Mouse (Mus musculus) CD4-positive, CD25-positive, alpha-beta regulatory T cell, adult 2 months (primary cell): ENCODE data around the gene Itgal.
A peak's percentile ranks its signal among the peaks of the same experiment; 100 is the strongest.
"Not testable (repeated sequence)": the region's sequence is repeated elsewhere in the genome, so short reads cannot be mapped to it uniquely, and the experiment has no call there.

ENCODE experiments used
- DNase-seq: peaks from one replicate; pipeline ENCODE4 v3.0.0-alpha.2; 2012; ENCODE audit warnings: low read depth, low spot score

Gene Itgal

DNA sequence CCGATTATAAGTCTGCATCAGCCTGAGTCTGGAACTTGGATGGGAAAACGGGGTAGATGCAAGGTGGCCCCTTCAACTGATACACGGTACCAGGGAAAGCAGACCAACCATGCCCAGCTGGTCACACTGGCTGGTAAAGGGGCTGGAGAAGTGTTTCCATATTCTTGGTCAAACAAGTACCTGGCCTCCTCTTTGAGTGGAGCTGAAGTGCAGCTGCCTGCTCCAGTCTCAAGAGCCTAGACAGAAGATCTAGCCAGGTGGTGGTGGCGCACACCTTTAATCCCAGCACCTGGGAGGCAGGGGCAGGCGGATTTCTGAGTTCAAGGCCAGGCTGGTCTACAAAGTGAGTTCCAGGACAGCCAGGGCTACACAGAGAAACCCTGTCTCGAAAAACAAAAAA is 45.8 kb downstream of the Itgal start:
- not testable (repeated sequence) for DNase-seq

DNA sequence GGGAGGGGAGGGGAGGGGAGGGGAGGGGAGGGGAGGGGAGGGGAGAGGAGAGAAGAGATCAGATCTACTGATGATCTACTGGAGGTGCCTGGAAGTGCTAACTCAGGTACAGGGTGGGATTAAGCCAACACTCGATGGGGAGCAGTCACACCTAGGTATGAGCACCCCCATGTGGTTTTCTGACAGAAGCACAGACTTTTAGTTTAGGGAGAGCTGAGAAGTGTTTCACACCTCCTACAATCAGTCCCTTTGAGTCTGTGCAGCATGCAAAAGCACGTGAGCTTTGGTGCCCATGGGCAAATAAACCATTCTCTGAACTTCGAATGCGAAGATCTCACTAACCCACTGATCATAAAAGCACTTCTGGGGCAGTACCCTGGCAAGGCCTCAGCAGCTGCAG is 46.3 kb downstream of the Itgal start:
- DNase-seq = peak; percentile 73

DNA sequence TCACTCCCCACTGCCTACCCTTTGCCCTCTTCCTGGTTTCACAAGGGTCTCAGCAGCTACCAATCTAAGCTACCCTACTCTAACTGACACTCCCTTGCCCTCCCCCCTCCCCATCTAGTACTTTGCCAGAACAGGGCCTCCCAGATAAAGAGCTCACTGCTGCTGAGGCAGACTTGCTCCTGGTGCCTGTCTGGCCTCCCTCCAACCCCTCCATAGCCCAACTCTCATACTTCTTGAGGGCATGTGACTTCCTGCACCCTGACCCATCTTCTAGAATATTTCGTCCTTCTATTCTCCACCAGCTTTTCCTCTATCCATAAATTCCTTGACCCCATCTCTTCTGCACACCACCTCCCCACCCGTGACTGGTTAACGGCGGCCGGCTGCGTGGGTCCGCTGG is 46.8 kb downstream of the Itgal start:
- DNase-seq = no peak

DNA sequence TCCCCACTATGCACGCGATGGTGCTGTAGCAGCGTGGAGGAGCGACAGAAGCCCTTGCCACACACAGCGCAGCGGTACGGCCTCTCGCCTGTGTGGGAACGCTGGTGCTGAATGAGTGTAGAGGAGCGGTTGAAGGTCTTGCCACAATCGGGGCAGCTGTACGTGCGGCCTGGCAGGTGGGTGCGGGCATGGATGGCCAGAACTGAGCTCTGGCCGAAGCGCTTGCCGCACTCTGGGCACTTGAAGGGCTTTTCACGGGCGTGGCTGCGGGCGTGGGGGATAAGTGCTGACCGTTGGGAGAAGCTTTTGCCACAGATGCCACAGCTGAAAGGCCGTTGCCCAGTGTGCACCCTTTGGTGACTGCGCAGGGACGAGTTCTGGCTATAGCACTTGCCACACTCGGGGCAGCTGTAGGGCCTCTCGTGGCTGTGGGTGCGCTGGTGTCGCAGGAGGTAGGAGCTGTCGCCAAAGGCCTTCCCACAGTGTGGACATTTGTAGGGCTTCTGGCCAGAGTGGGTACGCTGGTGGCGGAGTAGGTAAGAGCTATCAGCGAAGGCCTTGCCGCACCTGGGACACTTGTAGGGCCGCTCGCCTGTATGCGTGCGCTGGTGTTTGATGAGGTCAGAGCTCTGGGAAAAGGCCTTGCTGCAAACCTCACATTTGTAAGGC is 47.4 kb downstream of the Itgal start:
- no peak for DNase-seq

DNA sequence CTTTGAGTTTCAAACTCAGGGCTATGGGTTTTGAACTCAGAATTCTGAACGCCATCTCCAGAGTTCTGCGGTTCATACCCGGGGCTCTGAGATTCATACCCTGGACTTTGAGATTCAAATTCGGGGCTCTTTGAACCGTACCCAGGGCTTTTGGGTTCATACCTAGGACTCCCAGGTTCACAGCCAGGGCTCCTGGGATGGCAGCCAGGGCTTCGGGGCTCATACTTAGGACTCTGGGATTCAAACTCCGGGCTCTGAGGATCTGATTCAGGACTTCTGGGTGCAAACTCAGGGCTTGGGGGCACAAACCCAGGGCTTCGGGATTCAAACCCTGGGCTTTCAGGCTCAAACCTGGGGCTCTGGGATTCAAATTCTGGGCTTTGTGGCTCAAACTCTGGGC is 48.3 kb downstream of the Itgal start:
- DNase-seq = no peak

DNA sequence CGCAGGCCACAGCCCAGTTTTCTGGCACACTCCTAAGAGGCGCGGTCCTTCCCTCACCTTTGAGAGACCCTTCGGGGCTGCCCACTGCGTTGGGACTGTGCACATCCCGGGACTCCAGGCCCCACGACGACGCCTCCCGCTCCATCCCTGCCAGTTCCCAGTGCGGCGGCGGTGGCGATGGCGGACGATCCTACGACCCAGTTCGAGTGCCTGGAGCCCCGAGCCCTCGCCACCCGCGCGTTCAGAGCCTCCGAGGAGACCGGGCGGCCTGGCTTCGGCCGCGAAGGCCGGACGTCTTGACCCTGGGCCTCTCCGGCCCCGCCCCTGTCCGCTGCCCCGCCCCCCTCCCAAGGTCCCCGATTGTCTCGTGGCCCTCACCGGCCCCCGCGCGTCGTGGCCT is 49.0 kb downstream of the Itgal start:
- DNase-seq = peak; percentile 33

DNA sequence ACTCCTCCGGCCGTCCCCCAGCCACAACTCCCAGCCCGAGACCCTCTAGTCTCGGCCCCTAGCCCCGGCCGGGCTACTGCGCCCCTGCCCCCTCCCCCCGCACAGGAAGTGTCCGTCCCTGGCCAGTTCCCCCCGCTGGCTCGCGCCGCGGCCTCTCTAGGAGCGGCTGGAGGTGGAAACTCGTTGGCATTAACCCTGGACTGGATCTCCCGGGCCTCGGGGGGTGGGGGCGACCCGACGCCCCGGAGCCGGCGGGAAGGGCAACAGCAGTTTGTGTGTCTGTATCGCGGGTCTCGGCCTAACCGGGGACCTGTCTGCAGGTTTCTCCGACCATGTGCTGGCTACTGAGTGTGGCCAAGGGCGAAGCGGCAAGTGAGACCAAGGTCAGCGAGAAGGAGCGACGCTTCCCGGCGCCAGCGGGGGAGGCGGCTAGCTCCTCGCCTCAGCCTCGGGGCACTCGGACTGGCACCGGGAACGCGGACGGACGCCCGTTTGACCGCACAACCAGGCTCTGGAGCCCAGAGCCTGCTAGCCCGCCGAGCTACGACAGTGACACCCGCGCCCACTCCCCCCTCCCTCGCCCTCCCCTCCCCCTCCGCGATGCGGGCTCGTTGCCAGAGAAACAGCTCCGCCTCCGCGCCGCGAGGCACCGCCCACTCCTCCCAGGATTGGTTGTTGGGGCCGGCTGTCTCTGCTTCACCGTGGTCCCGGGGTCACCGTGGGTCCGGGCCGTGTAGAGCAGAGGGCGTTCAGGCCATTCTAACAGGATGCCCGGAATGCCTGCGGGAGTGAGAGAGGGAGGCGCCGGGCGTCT is 49.7 kb downstream of the Itgal start, which contains the start of gene Zfp768:
Gene Zfp768 (minus strand): TSS at position 78 of the 814 bp plus-strand sequence.
- peak; percentile 87 for DNase-seq

DNA sequence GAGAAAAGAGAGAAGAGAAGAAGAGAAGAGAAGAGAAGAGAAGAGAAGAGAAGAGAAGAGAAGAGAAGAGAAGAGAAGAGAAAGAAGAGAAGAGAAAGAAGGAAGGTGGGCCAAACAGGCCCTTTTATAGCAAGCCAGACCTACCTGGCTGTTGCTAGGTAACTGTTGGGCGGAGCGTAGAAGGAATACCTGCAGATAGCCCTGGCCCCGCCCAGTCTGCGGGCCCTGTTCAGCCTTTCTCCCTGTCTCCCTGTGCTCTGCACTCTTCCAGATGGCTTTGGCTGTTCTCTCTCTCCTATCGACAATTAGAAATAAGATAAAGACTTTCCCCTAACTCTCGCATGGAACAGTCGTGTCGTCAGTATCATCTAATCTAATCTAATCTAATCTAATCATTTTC is 50.6 kb downstream of the Itgal start:
- no peak for DNase-seq

DNA sequence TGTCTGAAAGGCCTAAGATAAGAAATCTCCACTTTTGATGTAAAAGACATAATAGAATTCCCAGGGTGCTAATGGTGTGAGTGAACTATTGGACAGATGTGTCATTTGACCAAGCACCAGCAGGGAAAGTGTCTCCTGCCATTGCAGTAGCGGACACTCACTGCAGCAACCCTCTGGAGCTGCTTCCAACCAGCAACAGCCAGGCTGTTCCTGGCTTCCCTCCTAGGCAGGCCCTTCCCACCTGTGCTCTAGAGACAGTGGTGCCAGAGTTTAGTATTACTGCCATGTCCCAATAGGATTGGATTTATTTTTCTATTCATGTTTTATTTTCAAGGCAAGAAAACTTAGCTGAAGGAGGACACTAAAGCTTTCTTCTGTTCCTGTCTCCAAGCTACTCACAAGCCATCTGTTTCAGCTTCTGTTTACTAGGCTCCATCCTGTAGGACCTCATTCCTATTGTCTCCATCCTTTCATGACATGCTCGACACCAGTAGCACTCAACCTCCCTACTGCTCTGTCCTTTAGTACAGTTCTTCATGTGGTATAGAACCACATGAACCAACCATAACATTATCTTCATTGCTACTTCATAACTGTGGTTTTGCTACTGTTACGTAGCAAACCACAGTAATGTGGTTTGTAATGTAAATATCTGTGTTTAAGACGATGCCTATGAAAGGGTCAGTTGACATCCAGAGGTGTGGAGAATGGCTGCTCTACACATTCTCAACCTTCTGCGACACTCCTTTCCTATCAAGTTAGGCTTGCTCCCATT is 55.4 kb downstream of the Itgal start:
- no peak for DNase-seq

DNA sequence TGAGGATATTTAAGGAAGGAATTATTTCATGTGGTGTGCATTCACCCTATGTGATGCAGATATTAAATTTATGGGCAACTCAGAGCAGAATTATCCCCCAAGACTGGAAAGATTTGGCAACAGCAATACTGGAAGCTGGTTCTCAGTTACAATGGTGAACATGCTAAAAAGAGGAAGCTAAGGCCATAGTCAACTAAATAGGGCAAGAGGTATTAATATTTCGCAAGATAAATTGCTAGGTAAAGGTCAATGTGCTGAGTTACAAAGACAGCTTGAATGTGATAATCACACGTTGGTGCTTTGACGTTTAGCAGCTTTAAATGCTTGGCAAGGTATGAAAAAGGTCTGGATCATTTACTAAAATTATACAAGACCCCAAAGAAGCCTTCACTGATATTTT is 59.7 kb downstream of the Itgal start:
- no peak for DNase-seq

DNA sequence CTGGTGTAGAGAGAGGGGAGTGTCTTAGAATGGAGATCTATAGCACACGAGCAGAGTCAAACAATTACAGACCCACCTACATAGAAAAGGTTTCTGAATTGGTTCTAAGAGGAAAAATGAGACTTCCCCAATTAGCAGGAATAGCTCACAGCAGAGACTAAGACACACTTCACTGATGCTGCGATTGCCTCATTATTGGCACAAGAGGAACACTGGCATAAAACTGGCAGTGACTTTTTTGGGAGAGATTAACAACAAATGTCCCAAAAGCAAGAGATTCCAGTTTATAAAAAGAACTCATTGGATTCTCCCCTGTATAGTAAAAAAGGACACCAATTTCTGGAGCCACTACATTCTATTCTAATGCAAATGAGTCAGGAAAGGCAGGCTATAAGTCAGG is 61.8 kb downstream of the Itgal start:
- DNase-seq = no peak

DNA sequence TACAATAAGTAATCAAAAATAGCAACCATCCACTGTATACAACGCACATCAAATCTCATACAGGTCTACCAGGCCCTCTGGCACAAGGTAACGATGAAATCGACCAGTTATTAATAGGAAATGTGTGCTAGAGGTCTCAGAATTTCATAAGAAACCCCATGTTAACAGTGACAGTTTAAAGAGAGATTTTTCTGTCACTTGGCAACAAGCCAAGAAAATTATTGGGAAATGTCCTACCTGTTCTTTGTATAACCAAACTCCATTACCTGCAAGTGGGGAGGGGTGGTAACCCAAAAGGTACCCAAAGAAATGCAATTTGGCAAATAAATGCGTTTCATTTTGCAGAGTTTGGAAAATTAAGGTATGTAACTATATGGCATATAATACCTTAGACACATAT is 62.4 kb downstream of the Itgal start:
- no peak for DNase-seq

DNA sequence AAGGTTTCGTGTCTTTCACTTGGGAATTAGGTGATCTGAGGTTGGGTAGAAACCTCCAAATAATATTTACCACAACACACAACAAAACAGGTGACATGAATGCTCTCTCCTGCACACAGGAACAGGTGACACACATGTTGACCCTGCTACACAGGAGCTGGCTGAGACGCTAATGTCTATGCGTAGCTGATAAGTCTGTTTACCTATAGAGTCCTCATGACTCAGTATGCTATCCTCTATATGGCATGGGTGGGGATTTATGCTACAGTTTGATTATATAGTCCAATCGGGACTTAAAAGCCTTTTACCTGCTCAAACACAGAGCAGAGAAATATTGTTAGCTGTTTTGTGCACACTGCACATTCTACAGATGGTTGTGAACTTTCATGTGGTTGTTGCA is 64.2 kb downstream of the Itgal start:
- no peak for DNase-seq

DNA sequence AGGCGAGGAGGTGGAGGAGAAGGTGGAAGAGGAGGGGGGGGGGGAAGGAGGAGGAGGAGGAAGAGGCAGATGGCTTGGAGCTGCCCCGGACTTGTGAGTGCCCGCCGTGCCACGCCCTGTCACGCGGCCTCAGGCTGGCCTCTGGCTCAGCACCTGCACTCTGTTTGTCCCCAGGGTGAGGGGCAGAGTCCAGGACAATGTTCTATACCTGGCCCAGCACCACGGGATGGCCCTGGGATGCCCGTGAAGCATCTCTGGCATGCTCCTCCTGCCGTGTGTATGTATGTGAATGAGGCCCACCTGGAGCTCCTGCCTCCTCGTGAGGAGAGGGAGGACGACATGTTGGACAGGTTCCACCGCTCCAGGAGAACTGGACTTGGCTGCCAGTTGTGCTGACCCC is 65.4 kb downstream of the Itgal start:
- no peak for DNase-seq

DNA sequence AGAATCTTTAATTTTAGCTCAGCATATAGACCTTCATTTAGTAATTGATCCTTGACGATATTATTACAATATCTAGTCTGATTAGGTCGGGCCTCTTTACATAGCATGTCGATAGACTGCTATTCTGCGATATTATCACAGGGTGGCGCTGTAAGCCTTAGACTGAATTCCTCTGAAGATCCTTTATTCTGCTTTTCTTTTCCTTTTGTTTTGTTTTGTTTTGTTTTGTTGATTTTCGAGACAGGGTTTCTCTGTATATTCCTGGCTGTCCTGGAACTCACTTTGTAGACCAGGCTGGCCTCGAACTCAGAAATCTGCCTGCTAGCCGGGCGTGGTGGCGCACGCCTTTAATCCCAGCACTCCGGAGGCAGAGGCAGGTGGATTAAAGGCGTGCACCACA is 66.4 kb downstream of the Itgal start:
- DNase-seq = peak; percentile 80

DNA sequence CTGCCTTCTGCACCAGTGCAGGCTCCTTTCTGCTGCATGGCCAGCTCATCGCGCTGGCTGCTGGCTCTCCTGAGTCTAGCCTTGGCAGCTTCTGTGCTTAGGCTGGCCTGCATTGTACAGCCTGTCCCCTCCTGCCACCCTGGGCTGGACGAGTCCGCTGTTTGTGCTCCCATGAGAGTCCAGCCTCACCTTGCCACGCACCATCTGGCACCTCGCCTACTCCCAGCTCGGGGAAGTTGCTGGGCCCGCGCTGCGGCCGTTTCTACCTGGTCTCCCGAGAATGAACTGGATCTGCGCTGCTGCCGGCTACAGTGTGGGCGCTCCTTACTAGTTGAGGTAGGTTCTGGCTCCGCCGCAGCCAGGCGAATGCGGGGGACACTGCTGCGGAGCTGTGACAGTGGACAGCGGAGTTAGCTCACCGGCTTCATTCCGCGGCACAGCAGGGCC is 67.4 kb downstream of the Itgal start:
- no peak for DNase-seq

DNA sequence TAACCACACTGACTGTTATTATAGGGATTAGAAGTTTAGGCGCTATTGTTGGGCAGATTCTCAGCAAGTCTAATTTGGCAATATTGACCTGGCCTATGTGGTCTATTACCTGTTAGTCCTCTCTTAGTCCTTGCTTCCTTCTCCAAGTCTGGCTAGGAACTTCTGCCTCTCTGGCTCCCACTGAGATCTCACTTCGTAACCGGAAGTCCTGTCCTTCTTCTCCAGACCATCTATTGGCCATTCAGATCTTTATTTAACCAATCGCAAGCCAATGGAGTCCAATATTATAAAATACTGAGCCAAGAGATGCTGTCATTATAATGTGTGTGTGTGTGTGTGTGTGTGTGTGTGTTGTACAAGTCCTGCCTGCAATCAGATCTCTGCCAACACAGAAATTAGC is 68.1 kb downstream of the Itgal start:
- no peak for DNase-seq

DNA sequence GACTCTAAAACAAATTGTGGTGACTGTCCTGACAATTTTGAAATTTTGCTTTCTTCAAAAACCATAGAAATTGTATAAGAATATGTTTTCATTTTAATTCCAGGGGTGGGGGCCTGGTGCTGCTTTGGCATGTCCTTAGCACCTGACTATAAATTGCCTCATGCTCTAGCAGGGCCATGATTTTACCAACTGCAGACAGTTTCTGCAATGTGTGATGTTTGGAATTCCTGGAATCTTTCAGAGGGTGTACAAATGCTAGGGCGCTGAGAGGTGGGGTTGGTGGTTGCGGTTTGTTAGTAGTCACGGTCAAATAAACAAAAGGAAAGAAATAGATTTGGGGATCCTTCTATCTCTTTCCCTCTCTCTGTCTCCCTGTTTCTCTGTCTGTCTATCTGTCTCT is 70.2 kb downstream of the Itgal start:
- DNase-seq = no peak

DNA sequence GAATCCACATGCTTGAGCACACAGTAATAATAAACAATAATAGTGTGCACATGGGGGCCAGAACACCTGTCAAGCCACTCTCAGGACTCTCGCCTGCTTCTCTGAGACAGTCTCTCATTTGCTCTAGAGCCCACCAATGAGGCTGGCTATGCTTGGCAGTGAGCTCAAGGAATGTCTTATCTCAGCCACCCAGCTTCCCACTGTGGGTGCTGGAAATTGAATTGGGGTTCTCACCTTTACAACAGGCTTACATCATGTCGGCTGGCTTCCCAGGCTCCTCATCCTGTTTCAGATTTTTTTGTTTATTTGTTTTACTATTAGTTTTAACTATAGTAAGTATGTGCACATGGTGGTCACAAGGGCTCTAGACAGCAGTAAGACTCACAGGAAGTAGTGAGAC is 75.2 kb downstream of the Itgal start:
- DNase-seq = no peak

DNA sequence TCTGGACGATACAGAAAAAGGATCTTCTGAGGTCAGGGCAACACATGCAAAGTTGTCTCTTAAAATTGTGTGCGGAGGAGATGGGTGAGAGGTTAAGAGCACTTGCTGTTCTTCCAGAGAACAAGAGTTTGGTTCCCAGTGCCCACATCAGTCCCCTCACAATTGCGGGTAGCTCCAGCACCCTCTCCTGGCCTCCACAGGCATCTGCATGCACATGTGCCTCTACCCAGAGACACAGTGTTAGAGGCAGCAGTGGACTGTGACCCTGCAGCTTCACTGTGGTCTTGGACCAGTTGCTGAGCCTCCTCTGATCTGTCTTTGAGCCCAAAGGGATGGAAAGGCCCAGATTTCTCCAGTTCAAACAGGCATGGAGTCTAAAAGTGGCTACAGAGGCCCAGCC is 75.8 kb downstream of the Itgal start:
- DNase-seq = not testable (repeated sequence)

DNA sequence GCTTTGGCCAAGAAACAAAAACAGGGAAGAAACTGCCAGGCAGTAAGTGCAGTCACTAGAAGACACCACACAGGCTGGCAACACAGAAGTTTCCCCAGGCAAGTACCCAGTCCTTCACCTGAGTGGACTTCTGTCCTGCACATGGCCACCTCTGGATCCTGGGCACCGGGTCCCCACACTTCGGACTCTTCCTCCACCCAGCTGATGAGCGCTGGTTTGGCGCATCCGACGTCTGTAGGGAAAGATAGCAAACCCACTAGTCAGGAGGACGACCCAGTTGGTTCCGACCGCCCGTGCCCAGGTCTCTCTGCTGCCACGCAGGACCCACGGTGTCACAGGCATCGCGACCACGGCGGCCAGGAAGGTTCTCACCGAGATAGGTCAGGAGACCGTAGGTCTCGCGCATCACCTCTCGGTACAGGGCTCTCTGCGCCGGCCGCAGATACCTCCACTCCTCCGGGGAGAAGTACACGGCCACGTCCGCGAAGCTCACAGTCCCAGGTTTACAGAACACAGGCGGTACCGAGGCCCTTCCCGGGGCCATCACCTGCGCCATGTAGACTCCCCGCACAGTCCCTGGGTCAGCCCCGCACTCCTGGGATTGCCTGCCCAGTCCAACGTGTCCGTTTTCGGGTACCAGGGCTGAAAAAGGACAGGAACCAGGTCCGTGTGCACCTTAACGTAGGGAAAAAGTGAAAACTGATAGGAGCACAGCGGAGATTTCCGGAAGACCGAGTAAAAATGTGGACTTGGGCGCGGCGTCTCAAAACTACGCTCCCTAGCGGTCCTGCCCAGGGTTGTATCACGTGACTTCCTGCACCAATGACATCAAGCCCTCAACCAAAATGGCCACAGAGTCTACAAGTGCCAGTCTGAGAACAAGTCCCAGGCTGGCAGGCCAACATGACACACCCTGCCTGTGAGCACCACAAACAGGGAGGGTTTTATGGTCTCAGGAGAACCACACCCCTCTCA is 79.5 kb downstream of the Itgal start, which contains the start of gene Zfp747:
Gene Zfp747 (minus strand): TSS at position 780 of the 975 bp plus-strand sequence.
- peak; percentile 97 for DNase-seq
